Mouse (Mus musculus) CH12.LX (cell line): Measurements from ENCODE around the gene Cttnbp2. TPM values are rescaled to one million over a fixed set of nuclear protein-coding genes. Genes with fewer than 3 reads are reported as not detected.

Source experiments
- DNase-seq: peaks from one replicate; pipeline ENCODE4 v3.0.0-alpha.2; 2013; ENCODE audit errors: extremely low read depth
- H3K27ac ChIP-seq: 2 replicates; pipeline ENCODE4 v1.5.1; 2012; ENCODE audit warnings: low read depth, mild to moderate bottlenecking, control low read depth, moderate library complexity; ENCODE audit not compliant: insufficient read depth
- H3K27me3 ChIP-seq: replicated peaks from 2 replicates; pipeline ENCODE3; 2012; ENCODE audit warnings: inconsistent platforms
- H3K36me3 ChIP-seq, 2 experiments: replicated peaks in 1 of 2; 2 replicates each; pipeline versions ENCODE3 to v1.6.1; 2012; ENCODE audit warnings: inconsistent platforms in 1 of 2, low read length in 1 of 2, mild to moderate bottlenecking in 1 of 2, mixed read lengths in 1 of 2, moderate library complexity in 1 of 2; ENCODE audit not compliant: control insufficient read depth in 1 of 2, insufficient read depth in 1 of 2
- H3K4me1 ChIP-seq, 2 experiments: 2 replicates each; pipeline ENCODE4 v1.6.1; 2012; ENCODE audit warnings: inconsistent platforms in 1 of 2, moderate library complexity in 1 of 2; ENCODE audit not compliant: insufficient read depth in 2 of 2, control insufficient read depth in 1 of 2
- H3K4me2 ChIP-seq: 2 replicates; pipeline ENCODE4 v1.6.1; 2012; ENCODE audit warnings: low read depth, mild to moderate bottlenecking, control low read depth; ENCODE audit not compliant: poor library complexity, insufficient read depth, severe bottlenecking
- H3K4me3 ChIP-seq, 3 experiments: fragments of 150-350 bp in 1 of 3; sonication (generic) in 1 of 3; replicated peaks in 1 of 3; 2 replicates each; pipeline versions ENCODE3 to v1.5.1; 2011 to 2012; ENCODE audit warnings: low read depth in 2 of 3, low read length in 2 of 3, mild to moderate bottlenecking in 2 of 3, moderate library complexity in 2 of 3, control low read depth in 1 of 3, improper control_type of control experiment in 1 of 3, inconsistent platforms in 1 of 3, mixed read lengths in 1 of 3; ENCODE audit not compliant: poor library complexity in 1 of 3
- H3K79me2 ChIP-seq: replicated peaks from 2 replicates; pipeline ENCODE4 v1.6.1; 2012; ENCODE audit warnings: mild to moderate bottlenecking, moderate library complexity; ENCODE audit not compliant: control insufficient read depth, poor library complexity, insufficient read depth, severe bottlenecking; ENCODE audit errors: extremely low read depth
- H3K9ac ChIP-seq: 2 replicates; pipeline ENCODE4 v1.6.1; 2012; ENCODE audit warnings: low read depth, mild to moderate bottlenecking, control low read depth, moderate library complexity; ENCODE audit not compliant: insufficient read depth
- H3K9me3 ChIP-seq: replicated peaks from 2 replicates; pipeline ENCODE3; 2012; ENCODE audit warnings: low read length, inconsistent platforms, mixed read lengths
- CHD1 ChIP-seq: IDR thresholded peaks from 2 replicates; pipeline ENCODE4 v1.6.1; 2012; ENCODE audit warnings: low read depth, low read length, improper control_type of control experiment, inconsistent platforms
- CHD2 ChIP-seq: IDR thresholded peaks from 2 replicates; pipeline ENCODE4 v1.6.1; 2011; ENCODE audit warnings: low read length, improper control_type of control experiment
- ELF1 ChIP-seq: IDR thresholded peaks from 2 replicates; pipeline ENCODE4 v1.6.1; 2014; ENCODE audit warnings: low read depth, mild to moderate bottlenecking, inconsistent platforms, low read length, improper control_type of control experiment
- EP300 ChIP-seq: IDR thresholded peaks from 2 replicates; pipeline ENCODE4 v1.6.1; 2011; ENCODE audit warnings: low read length, improper control_type of control experiment
- ETS1 ChIP-seq: conservative IDR thresholded peaks from 2 replicates; pipeline ENCODE4 v1.6.1; 2012; ENCODE audit warnings: low read depth, mild to moderate bottlenecking, inconsistent platforms, low read length, improper control_type of control experiment, moderate library complexity
- GABPA ChIP-seq: IDR thresholded peaks from 2 replicates; pipeline ENCODE4 v1.6.1; 2012; ENCODE audit warnings: low read depth, low read length, improper control_type of control experiment, inconsistent platforms; ENCODE audit not compliant: insufficient replicate concordance
- HCFC1 ChIP-seq: IDR thresholded peaks from 2 replicates; pipeline ENCODE4 v1.6.1; 2012; ENCODE audit warnings: low read depth, mild to moderate bottlenecking, inconsistent platforms, low read length, improper control_type of control experiment
- IRF4 ChIP-seq: IDR thresholded peaks from 2 replicates; pipeline ENCODE4 v1.6.1; 2014; ENCODE audit warnings: low read depth, mild to moderate bottlenecking, inconsistent platforms, low read length, improper control_type of control experiment
- JUN ChIP-seq: IDR thresholded peaks from 2 replicates; pipeline ENCODE4 v1.6.1; 2011; ENCODE audit warnings: low read depth, mild to moderate bottlenecking, low read length, improper control_type of control experiment, moderate library complexity; ENCODE audit not compliant: insufficient read depth
- MAFK ChIP-seq: IDR thresholded peaks from 2 replicates; pipeline ENCODE4 v1.6.1; 2011; ENCODE audit warnings: low read length, improper control_type of control experiment; ENCODE audit not compliant: insufficient replicate concordance
- MAX ChIP-seq: IDR thresholded peaks from 2 replicates; pipeline ENCODE4 v1.6.1; 2011; ENCODE audit warnings: low read length, improper control_type of control experiment
- MAZ ChIP-seq: IDR thresholded peaks from 2 replicates; pipeline ENCODE4 v1.6.1; 2012; ENCODE audit warnings: low read depth, mild to moderate bottlenecking, inconsistent platforms, low read length, improper control_type of control experiment, moderate library complexity
- MYC ChIP-seq: IDR thresholded peaks from 2 replicates; pipeline ENCODE4 v1.6.1; 2011; ENCODE audit warnings: low read depth, mild to moderate bottlenecking, improper control_type of control experiment, low read length
- NELFE ChIP-seq: IDR thresholded peaks from 2 replicates; pipeline ENCODE4 v1.6.1; 2011; ENCODE audit warnings: low read depth, low read length, improper control_type of control experiment
- NRF1 ChIP-seq: IDR thresholded peaks from 2 replicates; pipeline ENCODE4 v1.6.1; 2014; ENCODE audit warnings: low read depth, mild to moderate bottlenecking, inconsistent platforms, low read length, improper control_type of control experiment, moderate library complexity
- POLR2A ChIP-seq: IDR thresholded peaks from 2 replicates; pipeline ENCODE4 v1.6.1; 2011; ENCODE audit warnings: low read depth, mild to moderate bottlenecking, improper control_type of control experiment, low read length
- RAD21 ChIP-seq: IDR thresholded peaks from 2 replicates; pipeline ENCODE4 v1.6.1; 2011; ENCODE audit warnings: low read depth, mild to moderate bottlenecking, low read length, improper control_type of control experiment, moderate library complexity
- SIN3A ChIP-seq: IDR thresholded peaks from 2 replicates; pipeline ENCODE4 v1.6.1; 2012; ENCODE audit warnings: low read length, improper control_type of control experiment, inconsistent platforms
- SMC3 ChIP-seq: IDR thresholded peaks from 2 replicates; pipeline ENCODE4 v1.6.1; 2011; ENCODE audit warnings: low read depth, low read length, improper control_type of control experiment
- USF1 ChIP-seq: IDR thresholded peaks from 2 replicates; pipeline ENCODE4 v1.6.1; 2014; ENCODE audit warnings: low read depth, mild to moderate bottlenecking, inconsistent platforms, low read length, improper control_type of control experiment
- USF2 ChIP-seq: conservative IDR thresholded peaks from 2 replicates; pipeline ENCODE4 v1.6.1; 2011; ENCODE audit warnings: low read depth, low read length, improper control_type of control experiment
- ZC3H11A ChIP-seq: IDR thresholded peaks from 2 replicates; pipeline ENCODE4 v1.6.1; 2012; ENCODE audit warnings: low read depth, mild to moderate bottlenecking, inconsistent platforms, low read length, improper control_type of control experiment
- ZKSCAN1 ChIP-seq: IDR thresholded peaks from 2 replicates; pipeline ENCODE4 v1.6.1; 2012; ENCODE audit warnings: low read depth, inconsistent platforms, low read length, improper control_type of control experiment, borderline replicate concordance
- ZMIZ1 ChIP-seq: IDR thresholded peaks from 2 replicates; pipeline ENCODE4 v1.6.1; 2012; ENCODE audit warnings: low read depth, mild to moderate bottlenecking, inconsistent platforms, low read length, improper control_type of control experiment
- dilution Hi-C: fragments of 300-500 bp; cut with MboI; formaldehyde crosslinking; loops from 2 replicates; pipeline ENCODE4 v1.14.3; 2020; ENCODE audit warnings: low sequenced_read_pairs; ENCODE audit not compliant: extremely low pct_unique_long_range_greater_than_20kb, extremely low pct_ligation_motif_present
- in situ Hi-C: fragments of 300-500 bp; cut with MboI; formaldehyde crosslinking; loops from 3 replicates; pipeline ENCODE4 v1.14.3; 2019; ENCODE audit warnings: low sequenced_read_pairs, low pct_ligation_motif_present, low pct_unique_long_range_greater_than_20kb, mixed read lengths
- polyA plus RNA-seq: library from polyadenylated mRNA; unstranded; fragments of >175 nt; gene quantifications from 2 replicates; pipeline ENCODE4 v1.2.1, GENCODE M21; 2012; ENCODE audit warnings: low read depth; ENCODE audit not compliant: insufficient read length
- total RNA-seq, 2 experiments: library from RNA; depleted of rRNA; stranded (reverse); fragments of 300-350 nt in 1 of 2; fragments of >200 nt in 1 of 2; gene quantifications; 2 replicates each; pipeline ENCODE4 v1.2.3; 2012 to 2014

The Cttnbp2 gene
- total and polyA plus RNA-seq, 3 experiments = 1.1 to 1.7 (median 1.5) TPM

DNA sequence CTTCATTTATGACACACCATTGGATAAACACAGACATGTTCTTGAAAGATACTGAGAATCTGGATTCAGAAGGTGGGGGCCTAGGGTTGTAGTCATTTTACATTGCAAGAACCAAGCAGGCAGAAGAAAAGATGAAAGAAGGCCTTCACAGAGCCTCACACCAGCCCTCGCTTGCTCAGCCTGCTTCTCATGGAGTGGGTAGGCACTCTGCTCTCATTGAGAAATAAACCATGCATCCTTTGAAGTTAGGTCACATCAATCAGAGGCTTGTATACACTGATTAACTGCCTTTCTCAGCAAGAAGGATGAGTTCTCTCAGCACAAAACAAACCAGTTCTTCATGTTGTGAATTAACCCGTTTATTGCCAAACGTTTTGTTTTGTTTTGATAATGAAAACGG, 25.8 kb upstream of the Cttnbp2 start:
- H3K4me3 ChIP-seq = no peak overlapping the region
- H3K4me1 ChIP-seq = no peaks in the 10 kb centered on the region
- H3K27me3 ChIP-seq = no peaks in the 10 kb centered on the region
- H3K27ac ChIP-seq = no peak overlapping the region
- dilution Hi-C loops = no loop called here
- H3K79me2 ChIP-seq = no peaks in the 10 kb centered on the region
- TF ChIP-seq MAX = no peak
- no peak for TF ChIP-seq ELF1
- TF ChIP-seq RAD21 = no peak
- no peak for TF ChIP-seq IRF4
- no peak for TF ChIP-seq NELFE
- TF ChIP-seq SMC3 = no peak
- no peak for TF ChIP-seq USF2
- no peak for TF ChIP-seq MYC
- TF ChIP-seq MAFK = no peak
- TF ChIP-seq ZMIZ1 = no peak
- TF ChIP-seq USF1 = no peak
- TF ChIP-seq GABPA = no peak
- no peak for TF ChIP-seq HCFC1
- H3K4me2 ChIP-seq = no peak overlapping the region
- no peaks in the 10 kb centered on the region for H3K36me3 ChIP-seq
- in situ Hi-C loops = no loop called here
- DNase-seq = no peak
- no peaks in the 10 kb centered on the region for H3K9me3 ChIP-seq
- H3K9ac ChIP-seq = no peak overlapping the region

DNA sequence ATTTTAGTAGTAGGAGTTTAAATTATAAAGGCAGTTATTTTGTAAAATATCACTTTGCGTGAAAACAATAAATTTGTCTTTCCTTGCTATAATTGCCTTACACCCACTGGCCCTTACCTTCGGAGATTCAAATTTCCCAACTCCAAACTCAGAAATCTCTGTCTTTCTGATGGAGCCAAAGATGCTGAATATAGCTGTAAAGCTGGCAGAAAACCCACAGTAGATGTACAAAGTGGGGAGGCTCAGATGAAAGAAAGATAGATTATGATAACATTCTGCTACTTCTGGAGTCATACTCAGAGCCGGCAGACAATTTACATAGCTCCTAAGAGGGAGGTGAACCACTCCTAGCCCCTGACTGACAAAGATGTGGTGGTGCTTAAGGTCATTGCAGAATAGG, 15.8 kb upstream of the Cttnbp2 start:
- Histone ChIP-seq H3K4me3 (no peak overlapping the region), H3K27ac (no peak overlapping the region), H3K4me1 (no peaks in the 10 kb centered on the region), H3K36me3 (no peaks in the 10 kb centered on the region), H3K9me3 (no peaks in the 10 kb centered on the region), H3K4me2 (no peak overlapping the region), H3K27me3 (no peaks in the 10 kb centered on the region), H3K79me2 (no peaks in the 10 kb centered on the region), H3K9ac (no peak overlapping the region)
- in situ Hi-C loops = no loop called here
- dilution Hi-C loops = no loop called here
- TF ChIP-seq ETS1 (no peak), POLR2A (no peak), SIN3A (no peak), CHD1 (no peak), MAZ (no peak), SMC3 (no peak), GABPA (no peak), JUN (no peak), ELF1 (no peak), ZC3H11A (no peak), NRF1 (no peak), CHD2 (no peak), EP300 (no peak), USF1 (no peak), ZKSCAN1 (no peak), ZMIZ1 (no peak)
- no peak for DNase-seq
